Mouse (Mus musculus): ENCODE data around the gene Gpnmb. TPM values are rescaled to one million over a fixed set of nuclear protein-coding genes. Genes with fewer than 3 reads are reported as not detected.

Gpnmb gene
- polyA plus RNA-seq, 1 experiment = 2.8 TPM

DNA sequence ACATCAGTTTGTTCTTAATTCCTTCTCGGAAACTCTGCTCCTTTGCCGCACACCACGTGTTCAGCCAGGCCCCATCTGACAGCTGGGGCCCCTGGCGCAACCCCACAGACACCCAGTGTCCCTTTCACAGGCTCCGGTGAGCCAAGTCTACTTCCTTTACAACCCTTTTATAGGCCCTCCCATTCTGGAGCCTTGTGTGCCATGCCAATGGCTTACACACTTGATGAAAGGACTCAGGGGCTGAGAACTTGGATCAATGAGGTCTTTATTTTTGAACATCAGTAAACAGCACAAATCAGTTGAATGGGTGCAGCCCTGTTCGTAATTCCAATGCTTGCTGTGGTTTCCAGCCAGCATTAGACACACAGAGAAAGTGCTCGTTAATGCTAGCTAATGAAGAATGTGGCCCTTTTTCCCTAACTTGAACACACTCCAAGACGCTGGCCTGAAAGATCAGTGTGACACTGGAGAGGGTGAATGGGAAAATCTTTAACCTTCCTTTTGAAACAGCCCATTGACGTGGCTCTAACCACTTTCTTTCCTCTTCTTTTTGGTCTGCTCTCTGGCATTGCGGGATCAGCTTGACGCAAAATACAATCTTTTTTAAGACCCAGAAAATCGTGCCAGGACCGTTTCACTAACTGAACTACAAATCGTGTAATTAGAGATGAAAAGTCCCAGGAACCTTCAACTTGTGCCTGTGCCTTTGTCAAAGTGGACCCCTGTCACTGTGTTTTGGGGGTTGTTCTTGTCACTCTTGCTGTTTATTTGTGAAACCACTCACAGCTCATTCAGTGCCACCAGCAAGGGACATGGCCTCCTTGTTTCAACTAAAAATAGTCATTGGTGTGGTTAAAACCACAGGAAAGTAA, 15.0 kb upstream of the Gpnmb start:
- H3K27ac ChIP-seq (replicated peaks; ENCODE audit: low read depth, low read length) = no peak overlapping the region
- no peaks in the 10 kb centered on the region for H3K4me1 ChIP-seq (ENCODE audit: control insufficient read depth, insufficient read depth, insufficient read length, low read length)
- H3K4me3 ChIP-seq (ENCODE audit: insufficient read depth, low read depth, low read length) = no peak overlapping the region

DNA sequence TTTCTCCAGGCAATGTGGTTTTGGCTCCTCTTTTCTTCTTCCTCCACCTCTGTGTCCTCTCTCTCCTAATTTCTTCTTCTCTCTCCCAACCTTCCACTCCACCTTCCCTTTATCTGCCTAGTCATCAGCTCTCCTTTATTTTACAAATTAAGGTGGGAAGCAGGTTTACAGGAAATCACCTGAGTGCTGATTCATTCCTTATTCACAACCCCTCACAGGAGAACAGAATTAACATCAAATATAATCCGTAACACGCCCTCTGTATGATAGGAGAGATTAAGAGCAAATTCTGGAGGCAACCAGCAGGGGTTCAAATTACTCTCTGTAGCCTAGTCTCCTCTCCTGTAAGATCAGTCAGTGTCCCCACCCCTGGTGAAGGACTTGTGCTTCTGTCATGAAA, 14.0 kb upstream of the Gpnmb start:
- no peak overlapping the region for H3K27ac ChIP-seq (replicated peaks; ENCODE audit: low read depth, low read length)
- no peak overlapping the region for H3K4me3 ChIP-seq (ENCODE audit: insufficient read depth, low read depth, low read length)
- no peaks in the 10 kb centered on the region for H3K4me1 ChIP-seq (ENCODE audit: control insufficient read depth, insufficient read depth, insufficient read length, low read length)

DNA sequence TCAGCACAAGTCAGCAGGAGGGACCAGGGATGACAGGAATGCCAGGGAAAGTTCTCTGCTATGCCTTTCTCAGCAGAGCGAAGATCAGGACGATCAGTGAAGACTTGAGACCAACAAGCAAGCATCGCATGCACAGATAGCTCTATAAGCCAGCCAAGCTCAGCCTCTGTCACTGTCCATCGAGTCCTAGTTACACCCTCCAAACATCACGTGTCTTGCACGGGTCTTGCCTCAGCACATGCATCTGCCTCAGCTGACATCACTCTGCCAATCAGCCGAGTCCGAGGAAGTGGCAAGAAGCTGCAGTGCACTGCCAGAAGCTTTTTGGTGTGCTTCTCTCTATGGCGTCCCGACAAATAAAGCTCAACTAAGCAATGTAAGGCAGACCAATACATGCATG, 13.0 kb upstream of the Gpnmb start:
- H3K27ac ChIP-seq (replicated peaks; ENCODE audit: low read depth, low read length) = no peak overlapping the region
- H3K4me3 ChIP-seq (ENCODE audit: insufficient read depth, low read depth, low read length) = no peak overlapping the region
- H3K4me1 ChIP-seq (ENCODE audit: control insufficient read depth, insufficient read depth, insufficient read length, low read length) = no peaks in the 10 kb centered on the region

DNA sequence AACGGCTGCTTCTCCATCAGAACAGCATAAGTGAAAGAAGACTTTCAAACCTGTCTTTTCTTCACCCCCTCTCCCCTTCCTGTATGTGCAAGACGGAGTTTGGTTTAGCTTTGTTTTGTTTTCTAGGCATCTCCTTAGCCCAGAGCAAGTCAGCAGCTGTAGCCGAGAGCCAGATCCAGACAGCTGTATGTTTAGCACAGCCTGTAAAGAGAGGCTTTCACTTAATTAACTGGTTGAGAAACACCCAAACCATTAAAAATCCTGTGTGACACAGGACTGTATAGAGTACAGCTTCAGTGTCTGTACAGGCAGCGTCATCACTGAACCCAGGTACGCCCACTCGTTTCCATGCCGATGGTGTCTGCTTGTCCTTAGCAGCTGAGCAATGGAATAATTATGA, 11.1 kb upstream of the Gpnmb start:
- Histone ChIP-seq H3K4me1 (ENCODE audit: control insufficient read depth, insufficient read depth, insufficient read length, low read length) (no peaks in the 10 kb centered on the region), H3K4me3 (ENCODE audit: insufficient read depth, low read depth, low read length) (no peak overlapping the region), H3K27ac (replicated peaks; ENCODE audit: low read depth, low read length) (no peak overlapping the region)

DNA sequence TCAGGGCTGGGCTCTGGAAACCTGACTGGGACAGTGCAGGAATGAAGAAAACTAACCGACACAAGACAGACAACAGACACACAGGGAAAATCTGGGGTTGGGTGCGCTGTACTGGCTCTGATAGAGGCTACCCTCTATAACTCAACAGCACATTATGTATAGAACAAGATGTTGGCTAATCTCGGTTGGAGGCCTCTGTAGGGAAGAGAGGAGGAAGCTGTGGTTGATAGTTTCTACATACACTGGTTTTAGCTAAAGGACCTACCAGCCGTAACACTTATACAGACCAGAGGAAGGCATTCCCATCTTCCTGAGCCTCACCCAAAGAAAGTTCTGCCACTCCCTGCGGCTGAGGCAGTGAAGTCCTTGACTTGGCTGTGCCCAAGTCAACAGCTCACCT, 9.8 kb upstream of the Gpnmb start:
- no peak overlapping the region for H3K27ac ChIP-seq (replicated peaks; ENCODE audit: low read depth, low read length)
- H3K4me1 ChIP-seq (ENCODE audit: control insufficient read depth, insufficient read depth, insufficient read length, low read length) = no peaks in the 10 kb centered on the region
- H3K4me3 ChIP-seq (ENCODE audit: insufficient read depth, low read depth, low read length) = no peak overlapping the region

DNA sequence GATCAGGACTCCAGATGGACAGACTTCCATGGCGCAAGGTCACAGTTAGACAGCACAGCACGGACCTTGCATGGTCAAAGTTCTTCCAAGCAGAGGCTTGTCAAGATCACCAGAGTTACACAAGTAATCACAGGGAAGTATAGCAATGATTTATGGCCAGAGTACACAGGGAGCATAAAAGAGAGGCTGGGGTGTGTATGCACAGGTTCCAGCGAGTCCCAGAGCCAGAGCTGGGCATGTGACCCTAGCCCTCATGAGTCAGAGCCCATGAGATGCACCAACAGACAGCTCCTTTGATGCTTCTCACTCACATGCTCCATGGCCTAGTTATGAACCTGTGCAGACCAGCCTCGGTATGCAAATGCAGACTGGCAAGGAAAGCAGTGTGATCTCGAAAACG, 8.3 kb upstream of the Gpnmb start:
- Histone ChIP-seq H3K4me1 (ENCODE audit: control insufficient read depth, insufficient read depth, insufficient read length, low read length) (no peaks in the 10 kb centered on the region), H3K27ac (replicated peaks; ENCODE audit: low read depth, low read length) (no peak overlapping the region), H3K4me3 (ENCODE audit: insufficient read depth, low read depth, low read length) (no peak overlapping the region)

DNA sequence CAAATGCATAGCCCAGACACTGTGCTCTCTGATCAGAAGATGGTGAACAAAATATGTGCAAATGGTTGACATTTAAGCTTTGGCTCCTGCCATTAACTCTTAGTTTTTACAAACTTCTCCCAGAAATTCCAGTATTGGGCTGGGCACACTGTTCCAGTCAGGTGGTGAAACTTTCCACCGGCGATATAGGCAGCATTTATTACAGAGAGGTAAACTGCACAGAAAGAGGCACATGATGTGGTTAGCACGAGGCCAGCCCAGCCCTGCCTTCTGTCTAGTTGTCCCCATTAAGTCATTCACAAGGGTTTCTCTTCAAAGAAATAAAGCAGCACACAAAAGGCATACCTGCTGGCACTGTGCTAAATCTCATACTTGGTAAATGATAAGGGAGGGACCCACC, 7.6 kb upstream of the Gpnmb start:
- no peak overlapping the region for H3K4me3 ChIP-seq (ENCODE audit: insufficient read depth, low read depth, low read length)
- H3K4me1 ChIP-seq (ENCODE audit: control insufficient read depth, insufficient read depth, insufficient read length, low read length) = no peaks in the 10 kb centered on the region
- no peak overlapping the region for H3K27ac ChIP-seq (replicated peaks; ENCODE audit: low read depth, low read length)

DNA sequence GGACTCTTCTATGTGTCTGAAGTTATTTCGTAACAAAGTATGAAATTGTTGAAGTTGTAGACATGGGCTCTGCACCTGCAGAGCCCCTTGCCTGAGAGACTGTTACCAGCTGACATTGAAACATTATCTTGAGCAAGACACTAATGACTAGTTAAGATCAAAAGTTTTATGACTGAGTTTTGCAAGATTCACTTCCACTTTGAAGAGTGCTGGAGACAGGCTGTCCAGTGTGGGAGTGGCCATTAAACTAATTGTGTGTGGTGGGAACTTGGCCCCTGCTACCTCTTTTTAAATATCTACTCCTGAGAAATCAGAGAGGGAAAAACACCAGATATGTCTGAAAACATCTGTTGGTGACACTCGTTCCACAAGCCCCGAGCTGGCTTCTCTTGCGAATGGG, 5.1 kb upstream of the Gpnmb start:
- no peak overlapping the region for H3K27ac ChIP-seq (replicated peaks; ENCODE audit: low read depth, low read length)
- H3K4me3 ChIP-seq (ENCODE audit: insufficient read depth, low read depth, low read length) = no peak overlapping the region
- H3K4me1 ChIP-seq (ENCODE audit: control insufficient read depth, insufficient read depth, insufficient read length, low read length) = no peaks in the 10 kb centered on the region

DNA sequence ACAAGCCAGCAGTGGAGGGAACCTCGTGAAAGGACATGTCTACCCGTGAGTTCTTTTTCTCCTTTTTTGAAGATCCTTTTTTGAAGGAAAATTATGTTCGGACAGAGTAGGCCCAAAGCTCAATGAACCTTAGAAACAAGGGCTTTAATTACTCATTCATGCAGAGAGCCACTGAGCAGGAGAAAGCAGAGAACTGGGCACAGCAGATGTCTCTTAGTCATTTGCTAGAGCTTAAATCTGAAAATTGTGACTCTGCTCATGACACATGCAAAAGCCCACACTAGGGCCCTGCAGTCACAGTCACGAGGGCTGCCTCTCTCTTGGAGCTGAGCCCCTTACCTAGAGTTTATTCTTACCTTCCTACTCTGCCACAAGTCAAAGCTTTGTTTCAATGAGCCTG, 3.6 kb upstream of the Gpnmb start:
- H3K4me1 ChIP-seq (ENCODE audit: control insufficient read depth, insufficient read depth, insufficient read length, low read length) = no peaks in the 10 kb centered on the region

DNA sequence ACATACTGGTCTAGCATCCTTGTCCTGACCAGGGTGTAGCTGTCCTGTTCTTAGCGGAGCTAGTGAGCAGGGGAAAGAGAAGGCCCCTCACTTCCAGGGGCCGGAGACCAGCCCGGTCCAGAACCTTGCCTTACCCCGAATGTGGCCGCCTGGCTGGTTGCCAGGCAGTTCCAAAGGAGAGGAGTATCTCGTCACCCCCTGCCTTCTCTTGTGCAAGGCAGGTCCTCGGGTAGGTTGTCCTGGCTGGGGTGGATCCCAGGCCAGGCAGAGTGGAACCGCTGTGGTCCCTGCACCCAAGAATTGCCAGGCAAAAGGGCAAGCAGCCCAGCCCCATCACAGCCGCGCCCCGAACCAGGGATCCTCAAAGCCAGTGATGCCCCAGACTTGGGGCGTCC, 919 bp downstream of the Gpnmb start:
- H3K4me1 ChIP-seq (ENCODE audit: control insufficient read depth, insufficient read depth, insufficient read length, low read length) = no peaks in the 10 kb centered on the region
- H3K27ac ChIP-seq (replicated peaks; ENCODE audit: low read depth, low read length) = no peak overlapping the region
- H3K4me3 ChIP-seq (ENCODE audit: insufficient read depth, low read depth, low read length) = peak overlapping the region; percentile 29; the same call in 1 of the 2 replicates

More for the DNA sequence above, 3.6 kb upstream of the Gpnmb start:
- H3K27ac ChIP-seq (replicated peaks; ENCODE audit: low read depth, low read length) = no peak overlapping the region
- no peak overlapping the region for H3K4me3 ChIP-seq (ENCODE audit: insufficient read depth, low read depth, low read length)

DNA sequence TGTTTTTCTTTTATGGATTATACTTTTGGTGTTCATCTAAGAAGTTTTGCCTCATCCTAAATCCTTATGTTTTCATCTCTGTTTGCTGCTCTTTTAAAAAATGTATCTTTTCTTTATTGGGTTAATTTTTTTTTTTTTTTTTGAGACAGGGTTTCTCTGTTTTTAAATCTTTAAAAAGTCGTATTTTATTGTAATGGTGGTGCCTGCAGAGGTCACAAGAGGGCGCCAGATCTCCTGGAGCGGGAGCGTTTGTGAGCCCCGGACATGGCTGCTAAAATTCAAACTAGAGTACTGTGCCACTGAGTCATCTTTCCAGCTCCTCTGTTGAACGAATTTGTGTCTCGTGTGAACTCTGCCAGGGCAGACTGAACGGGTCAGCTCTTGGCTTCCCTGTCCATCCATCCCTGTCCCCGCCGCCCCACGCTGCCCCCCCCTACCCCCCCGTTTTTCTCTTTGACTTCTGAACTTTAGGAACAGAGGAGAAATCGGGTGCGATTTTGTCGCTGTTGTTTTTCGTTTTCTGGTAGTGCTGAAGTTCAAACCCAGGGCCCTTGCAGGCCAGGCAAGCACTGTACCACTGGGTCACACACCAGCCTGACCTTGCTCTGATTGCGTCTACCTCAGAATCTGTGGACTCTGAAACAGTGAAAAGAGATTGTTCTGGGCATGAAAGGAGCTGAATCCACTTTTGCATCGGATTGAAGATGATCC, 3.3 kb downstream of the Gpnmb start:
- no peak overlapping the region for H3K4me3 ChIP-seq (ENCODE audit: insufficient read depth, low read depth, low read length)

DNA sequence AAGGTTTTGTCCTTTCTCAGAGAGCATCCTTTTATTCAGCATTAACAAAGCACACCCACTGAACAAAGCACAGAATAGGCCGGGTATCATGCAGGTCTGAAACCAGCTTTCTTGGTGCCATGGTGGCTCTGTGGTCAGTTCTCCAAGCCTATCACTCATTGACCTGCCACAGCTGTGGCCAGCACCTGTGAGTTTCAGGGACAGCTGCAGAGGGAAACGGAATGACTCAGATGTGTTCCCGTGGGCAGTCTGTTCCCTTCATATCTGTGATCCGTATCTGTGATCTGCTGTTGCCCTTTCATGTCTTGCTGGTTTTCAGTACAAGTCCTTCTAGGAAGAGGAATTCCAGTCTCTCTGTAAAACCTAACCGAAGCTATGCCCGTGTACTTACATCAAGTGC, 10.2 kb downstream of the Gpnmb start:
- Histone ChIP-seq H3K4me3 (ENCODE audit: insufficient read depth, low read depth, low read length) (no peak overlapping the region), H3K4me1 (ENCODE audit: control insufficient read depth, insufficient read depth, insufficient read length, low read length) (no peaks in the 10 kb centered on the region), H3K27ac (replicated peaks; ENCODE audit: low read depth, low read length) (no peak overlapping the region)

More for the DNA sequence above, 3.3 kb downstream of the Gpnmb start:
- H3K4me1 ChIP-seq (ENCODE audit: control insufficient read depth, insufficient read depth, insufficient read length, low read length) = no peaks in the 10 kb centered on the region
- H3K27ac ChIP-seq (replicated peaks; ENCODE audit: low read depth, low read length) = no peak overlapping the region

DNA sequence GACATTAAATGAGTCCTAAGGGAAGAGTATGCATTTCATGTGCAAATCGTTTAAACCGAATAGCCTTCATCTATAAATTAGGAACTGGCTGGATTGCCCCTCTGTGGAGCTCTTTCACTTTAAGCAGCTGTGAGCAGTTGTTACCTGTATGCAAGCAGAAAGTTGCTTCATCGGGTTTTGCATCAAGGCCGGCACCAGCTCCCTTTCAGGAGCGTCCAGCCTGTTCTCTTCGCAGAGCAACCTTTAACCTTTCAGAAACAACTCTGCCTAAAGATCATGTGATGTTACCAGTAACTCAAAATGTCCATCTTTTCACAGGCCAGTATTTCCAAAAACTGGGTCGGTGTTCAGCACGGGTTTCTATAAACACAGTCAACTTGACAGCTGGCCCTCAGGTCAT, 10.6 kb downstream of the Gpnmb start:
- H3K27ac ChIP-seq (replicated peaks; ENCODE audit: low read depth, low read length) = no peak overlapping the region
- no peak overlapping the region for H3K4me3 ChIP-seq (ENCODE audit: insufficient read depth, low read depth, low read length)
- no peaks in the 10 kb centered on the region for H3K4me1 ChIP-seq (ENCODE audit: control insufficient read depth, insufficient read depth, insufficient read length, low read length)

DNA sequence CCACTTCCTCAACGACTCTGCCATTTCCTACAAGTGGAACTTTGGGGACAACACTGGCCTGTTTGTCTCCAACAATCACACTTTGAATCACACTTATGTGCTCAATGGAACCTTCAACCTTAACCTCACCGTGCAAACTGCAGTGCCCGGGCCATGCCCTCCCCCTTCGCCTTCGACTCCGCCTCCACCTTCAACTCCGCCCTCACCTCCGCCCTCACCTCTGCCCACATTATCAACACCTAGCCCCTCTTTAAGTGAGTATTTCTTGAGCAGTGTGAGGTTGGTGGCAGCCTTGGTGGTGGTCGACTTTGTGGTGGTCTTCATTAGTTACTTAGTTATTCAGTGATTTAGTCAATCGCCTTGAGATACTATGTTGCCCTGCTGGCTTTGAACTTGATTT, 11.5 kb downstream of the Gpnmb start:
- Histone ChIP-seq H3K4me3 (ENCODE audit: insufficient read depth, low read depth, low read length) (no peak overlapping the region), H3K27ac (replicated peaks; ENCODE audit: low read depth, low read length) (no peak overlapping the region), H3K4me1 (ENCODE audit: control insufficient read depth, insufficient read depth, insufficient read length, low read length) (no peaks in the 10 kb centered on the region)

DNA sequence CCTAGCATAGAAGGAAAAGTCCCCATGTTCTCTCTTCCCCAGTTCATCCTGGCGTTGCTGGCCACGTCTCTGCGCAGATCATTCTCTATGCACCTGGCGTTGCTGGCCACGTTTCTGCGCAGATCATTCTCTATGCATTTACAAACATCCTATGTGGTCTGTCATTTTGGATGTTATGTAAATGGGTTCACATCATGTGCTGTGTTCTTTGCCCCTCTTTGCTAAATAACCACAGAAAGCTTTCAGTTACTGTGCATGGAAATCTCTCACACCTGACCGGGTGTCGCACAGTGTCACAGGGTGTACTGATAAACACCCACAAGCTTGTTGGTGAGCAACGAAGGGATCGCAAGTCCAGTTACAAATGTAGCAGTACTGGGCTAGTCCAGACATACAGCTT, 12.0 kb downstream of the Gpnmb start:
- Histone ChIP-seq H3K4me3 (ENCODE audit: insufficient read depth, low read depth, low read length) (no peak overlapping the region), H3K27ac (replicated peaks; ENCODE audit: low read depth, low read length) (no peak overlapping the region), H3K4me1 (ENCODE audit: control insufficient read depth, insufficient read depth, insufficient read length, low read length) (no peaks in the 10 kb centered on the region)

Measured in brown adipose tissue, adult 24 weeks (tissue).